Mouse (Mus musculus): ENCODE data around the gene Zscan21. TPM values are rescaled to one million over a fixed set of nuclear protein-coding genes. Genes with fewer than 3 reads are reported as not detected.
A peak's percentile ranks its signal among the peaks of the same experiment; 100 is the strongest.

Zscan21 gene
- polyA plus RNA-seq, 1 experiment from 2014 or later = 105 TPM

GRCm38 (mm10) chr5:138137935-138138549 is 21.3 kb downstream of the Zscan21 start:
- WGBS = 62% methylated on average over 8 of the region's 8 CpGs
- no peak for DNase-seq (ENCODE audit: low spot score)
- Histone ChIP-seq H3K27ac (replicated peaks) (no peak overlapping the region), H3K27me3 (ENCODE audit: low read depth, poor library complexity, severe bottlenecking) (no peaks in the 10 kb centered on the region), H3K4me1 (no peaks in the 10 kb centered on the region), H3K4me3 (no peak overlapping the region), H3K36me3 (peaks cover 60% of the 10 kb centered on the region), H3K9me3 (replicated peaks) (no peaks in the 10 kb centered on the region)

GRCm38 (mm10) chr5:138138585-138138984 is 21.9 kb downstream of the Zscan21 start:
- Histone ChIP-seq H3K9me3 (replicated peaks) (no peaks in the 10 kb centered on the region), H3K27me3 (ENCODE audit: low read depth, poor library complexity, severe bottlenecking) (no peaks in the 10 kb centered on the region), H3K4me3 (no peak overlapping the region), H3K27ac (replicated peaks) (no peak overlapping the region), H3K36me3 (peaks cover 60% of the 10 kb centered on the region), H3K4me1 (no peaks in the 10 kb centered on the region)
- whole genome bisulfite sequencing = 83% methylated on average over 4 of the region's 4 CpGs
- DNase-seq (ENCODE audit: low spot score) = no peak

- Histone ChIP-seq H3K4me1 (peaks cover 13% of the 10 kb centered on the region), H3K4me3 (peak overlapping the region; percentile 88), H3K27me3 (ENCODE audit: low read depth, poor library complexity, severe bottlenecking) (no peaks in the 10 kb centered on the region), H3K9me3 (replicated peaks) (no peaks in the 10 kb centered on the region), H3K27ac (replicated peaks) (peak overlapping the region; percentile 98), H3K36me3 (peaks cover 38% of the 10 kb centered on the region)
- DNase-seq (ENCODE audit: low spot score) = no peak
- WGBS = 88% methylated on average over 3 of the region's 3 CpGs
These were observed 37.7 kb downstream of the Zscan21 start for GRCm38 (mm10) chr5:138154390-138154789.

DNA sequence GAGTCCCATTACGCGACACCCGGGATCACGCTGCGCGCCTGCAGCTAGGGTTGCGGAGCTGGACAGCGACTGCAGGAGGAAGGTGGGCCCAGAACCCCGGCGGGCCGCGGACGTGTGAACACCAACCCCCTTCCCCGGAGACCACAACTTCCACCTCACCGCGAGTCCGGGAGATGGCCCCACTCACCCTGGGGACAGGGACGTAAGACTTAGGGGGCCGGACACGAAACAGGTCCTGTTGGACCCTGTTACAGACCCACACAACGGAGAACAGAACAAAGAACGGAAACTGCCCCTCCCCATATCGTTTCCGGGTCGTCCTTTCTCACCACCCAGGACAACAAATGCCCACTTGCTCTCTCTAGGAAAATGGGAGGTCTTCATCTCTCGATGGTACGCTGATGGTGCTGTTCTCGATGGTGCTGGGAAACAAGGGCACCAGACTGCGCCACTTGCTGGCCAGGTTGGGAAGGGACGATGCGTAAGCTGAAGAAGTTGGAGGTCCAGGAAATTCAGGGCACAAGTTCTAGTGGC is 38.8 kb downstream of the Zscan21 start, which contains the start of gene Zfp113:
Gene Zfp113, minus strand, starts transcription at position 302 of the 534 bp plus-strand sequence.
- peak; percentile 89 for DNase-seq (ENCODE audit: low spot score)
- under 1% methylated on average over 31 of the region's 31 CpGs for WGBS

DNA sequence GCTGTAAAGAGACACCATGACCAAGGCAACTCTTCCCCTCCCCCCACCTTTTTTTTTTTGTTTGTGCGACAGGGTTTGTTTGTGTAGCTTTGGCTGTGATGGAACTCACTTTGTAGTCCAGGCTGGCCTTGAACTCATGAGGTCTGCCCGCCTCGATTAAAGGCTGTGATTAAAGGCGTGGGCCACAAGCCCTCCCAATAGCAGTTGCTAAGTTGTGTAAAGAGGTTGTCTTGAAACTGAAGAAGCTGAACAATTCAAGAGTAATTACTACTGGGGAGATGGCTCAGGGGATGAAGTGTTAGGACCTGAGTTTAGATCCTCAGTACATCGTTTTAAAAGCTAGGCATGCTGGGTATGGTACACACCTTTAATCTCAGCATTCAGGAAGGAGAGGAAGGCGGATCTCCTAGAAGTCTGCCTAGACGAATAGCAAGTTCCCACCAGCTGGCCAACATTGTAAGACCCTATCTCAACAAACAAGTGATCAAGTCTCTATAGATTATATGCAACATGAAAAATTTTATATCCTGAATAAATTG is 43.6 kb downstream of the Zscan21 start:
- no peak for DNase-seq (ENCODE audit: low spot score)
- Histone ChIP-seq H3K4me1 (peaks cover 19% of the 10 kb centered on the region), H3K27me3 (ENCODE audit: low read depth, poor library complexity, severe bottlenecking) (no peaks in the 10 kb centered on the region), H3K27ac (replicated peaks) (peak overlapping the region; percentile 91), H3K4me3 (peak overlapping the region; percentile 77), H3K36me3 (peaks cover 33% of the 10 kb centered on the region), H3K9me3 (replicated peaks) (no peaks in the 10 kb centered on the region)
- 68% methylated on average over 7 of the region's 7 CpGs for WGBS

More for the DNA sequence above, 38.8 kb downstream of the Zscan21 start, which contains the start of gene Zfp113:
- no peaks in the 10 kb centered on the region for H3K27me3 ChIP-seq (ENCODE audit: low read depth, poor library complexity, severe bottlenecking)
- peak within 1 kb of the TSS; percentile 88 for H3K4me3 ChIP-seq
- peaks cover 33% of the 10 kb centered on the region for H3K36me3 ChIP-seq
- H3K9me3 ChIP-seq (replicated peaks) = no peaks in the 10 kb centered on the region
- peaks cover 17% of the 10 kb centered on the region for H3K4me1 ChIP-seq
- peak within 1 kb of the TSS; percentile 98 for H3K27ac ChIP-seq (replicated peaks)

GRCm38 (mm10) chr5:138160842-138161665 is 44.4 kb downstream of the Zscan21 start, which contains the start of gene Cops6:
TSS of gene Cops6 (plus strand) at chr5:138161071.
- Histone ChIP-seq H3K4me3 (peak within 1 kb of the TSS; percentile 77), H3K27ac (replicated peaks) (peak within 1 kb of the TSS; percentile 91), H3K9me3 (replicated peaks) (no peaks in the 10 kb centered on the region), H3K4me1 (peaks cover 19% of the 10 kb centered on the region), H3K27me3 (ENCODE audit: low read depth, poor library complexity, severe bottlenecking) (no peaks in the 10 kb centered on the region), H3K36me3 (peaks cover 41% of the 10 kb centered on the region)
- DNase-seq (ENCODE audit: low spot score) = peak; percentile 95
- WGBS = 2% methylated on average over 42 of the region's 42 CpGs

DNA sequence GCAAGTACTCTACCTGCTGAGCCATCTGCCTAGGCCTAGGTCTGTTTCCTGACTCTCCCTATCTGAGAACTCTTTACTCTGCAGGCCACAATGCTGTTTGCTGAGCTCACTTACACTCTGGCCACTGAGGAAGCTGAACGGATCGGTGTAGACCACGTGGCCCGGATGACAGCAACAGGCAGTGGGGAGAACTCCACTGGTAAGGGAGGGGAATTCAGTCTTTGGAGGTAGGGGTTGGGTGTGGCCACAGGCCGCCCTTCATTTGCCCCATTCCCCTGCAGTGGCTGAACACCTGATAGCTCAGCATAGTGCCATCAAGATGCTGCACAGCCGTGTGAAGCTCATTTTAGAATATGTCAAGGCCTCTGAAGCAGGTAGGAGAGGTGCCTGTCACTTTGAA is 46.3 kb downstream of the Zscan21 start:
- Histone ChIP-seq H3K9me3 (replicated peaks) (no peaks in the 10 kb centered on the region), H3K36me3 (peaks cover 61% of the 10 kb centered on the region), H3K4me1 (peaks cover 19% of the 10 kb centered on the region), H3K27ac (replicated peaks) (no peak overlapping the region), H3K27me3 (ENCODE audit: low read depth, poor library complexity, severe bottlenecking) (no peaks in the 10 kb centered on the region), H3K4me3 (peak overlapping the region; percentile 18; the same call in 1 of the 2 replicates)
- WGBS = 78% methylated on average over 6 of the region's 6 CpGs
- no peak for DNase-seq (ENCODE audit: low spot score)

- Histone ChIP-seq H3K4me1 (peaks cover 19% of the 10 kb centered on the region), H3K4me3 (no peak overlapping the region; the same call in 1 of the 2 replicates), H3K36me3 (peaks cover 67% of the 10 kb centered on the region), H3K9me3 (replicated peaks) (no peaks in the 10 kb centered on the region), H3K27ac (replicated peaks) (no peak overlapping the region), H3K27me3 (ENCODE audit: low read depth, poor library complexity, severe bottlenecking) (no peaks in the 10 kb centered on the region)
- WGBS = 75% methylated on average over 10 of the region's 10 CpGs
- no peak for DNase-seq (ENCODE audit: low spot score)
These were observed 46.9 kb downstream of the Zscan21 start for GRCm38 (mm10) chr5:138163610-138164009.

DNA sequence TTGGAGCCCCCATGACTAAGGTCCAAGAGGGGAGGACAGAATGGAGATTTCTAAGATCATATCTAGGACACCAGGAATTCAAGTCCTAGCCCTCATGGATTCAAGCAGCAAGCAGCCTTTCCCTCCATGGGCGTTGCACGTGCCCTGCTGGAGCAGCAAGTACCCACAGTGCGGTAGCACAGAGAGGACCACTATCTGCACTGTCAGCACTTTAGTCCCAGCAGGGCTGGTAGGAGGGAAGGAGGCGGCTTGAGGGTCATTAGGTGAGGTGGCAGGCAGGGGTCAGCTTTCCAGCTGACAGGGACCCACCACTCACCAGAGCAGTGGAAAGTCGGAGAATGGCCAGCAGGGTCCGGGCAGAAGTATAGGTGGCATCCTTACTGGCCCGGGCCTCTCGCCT is 48.9 kb downstream of the Zscan21 start:
- H3K4me3 ChIP-seq = peak overlapping the region; percentile 23; the same call in 1 of the 2 replicates
- no peaks in the 10 kb centered on the region for H3K27me3 ChIP-seq (ENCODE audit: low read depth, poor library complexity, severe bottlenecking)
- H3K4me1 ChIP-seq = peaks cover 27% of the 10 kb centered on the region
- no peak for DNase-seq (ENCODE audit: low spot score)
- H3K27ac ChIP-seq (replicated peaks) = no peak overlapping the region
- H3K9me3 ChIP-seq (replicated peaks) = no peaks in the 10 kb centered on the region
- peaks cover 83% of the 10 kb centered on the region for H3K36me3 ChIP-seq
- 83% methylated on average over 8 of the region's 8 CpGs for WGBS

DNA sequence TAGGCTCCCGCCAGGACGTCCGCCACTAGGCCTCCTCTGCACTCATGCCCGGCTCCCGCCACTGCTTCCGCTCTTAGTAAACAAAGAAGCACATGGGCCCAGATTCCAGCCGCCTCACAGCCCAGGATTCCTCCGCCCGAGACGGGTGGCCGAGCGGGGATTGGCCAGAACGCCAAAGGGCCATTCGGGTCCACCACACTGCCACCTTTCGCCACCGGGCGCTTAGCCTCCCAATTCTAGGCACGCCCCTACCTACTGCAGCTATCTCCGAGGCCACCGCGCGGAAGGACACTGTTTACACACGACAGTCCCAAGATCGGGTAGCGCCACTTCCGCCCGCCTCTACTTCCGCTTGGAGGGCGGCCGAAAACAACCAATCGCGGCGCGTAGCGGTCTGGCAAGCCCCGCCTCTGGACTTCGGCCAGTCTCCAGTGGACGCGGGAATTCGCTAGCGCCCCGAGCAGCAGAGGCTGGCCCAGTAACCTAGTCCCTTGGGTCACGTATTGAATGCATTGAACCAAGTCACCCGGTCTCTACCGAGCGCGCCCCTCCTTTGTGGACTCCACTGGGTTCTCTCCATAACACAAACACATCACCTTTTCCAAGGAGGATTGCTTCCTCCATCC is 54.3 kb downstream of the Zscan21 start:
- Histone ChIP-seq H3K4me1 (peaks cover 32% of the 10 kb centered on the region), H3K9me3 (replicated peaks) (no peaks in the 10 kb centered on the region), H3K27me3 (ENCODE audit: low read depth, poor library complexity, severe bottlenecking) (no peaks in the 10 kb centered on the region), H3K36me3 (peaks cover 75% of the 10 kb centered on the region), H3K27ac (replicated peaks) (peak overlapping the region; percentile 96), H3K4me3 (peak overlapping the region; percentile 77)
- DNase-seq (ENCODE audit: low spot score) = peak; percentile 97
- under 1% methylated on average over 47 of the region's 47 CpGs for WGBS

DNA sequence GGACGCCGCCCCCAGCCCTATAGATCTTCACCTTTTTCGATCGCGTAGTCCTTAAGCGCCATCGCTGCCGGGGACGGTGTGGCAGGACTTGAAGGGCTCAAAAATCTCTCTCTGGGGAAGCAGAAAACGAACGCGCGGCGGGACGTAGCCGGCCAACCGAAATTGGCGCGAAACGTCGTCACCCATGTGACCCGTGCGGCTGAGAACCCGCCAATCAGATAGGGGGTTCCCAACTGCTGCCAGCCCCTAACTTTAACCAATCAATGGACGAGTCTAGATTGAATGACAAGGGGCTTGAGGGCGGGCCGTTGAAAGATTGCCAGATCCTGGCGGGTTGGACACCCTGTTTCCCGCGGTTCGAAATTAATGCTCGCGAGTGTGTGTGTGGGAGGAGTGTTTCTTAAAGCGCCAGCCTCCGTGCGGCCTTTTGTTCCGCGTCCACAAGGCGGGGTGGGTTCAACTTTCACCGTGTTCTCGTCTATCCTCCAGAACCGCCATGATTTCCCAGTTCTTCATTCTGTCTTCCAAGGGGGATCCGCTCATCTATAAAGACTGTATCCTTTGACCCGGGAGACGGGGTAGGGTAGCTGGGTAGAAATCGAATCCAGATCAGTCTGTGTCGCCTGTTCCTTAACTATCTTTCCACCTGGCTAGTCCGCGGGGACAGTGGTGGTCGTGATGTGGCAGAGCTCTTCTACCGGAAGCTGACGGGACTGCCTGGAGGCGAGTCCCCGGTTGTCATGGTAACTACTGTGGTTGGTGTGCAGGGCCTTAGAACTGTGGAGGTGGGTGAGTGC is 55.2 kb downstream of the Zscan21 start, which contains the start of the genes Ap4m1 and Mcm7:
Gene Ap4m1, plus strand, starts transcription at position 308 of the 797 bp plus-strand sequence.
Gene Mcm7, minus strand, starts transcription at position 728 of the 797 bp plus-strand sequence.
- DNase-seq (ENCODE audit: low spot score) = peak; percentile 94
- under 1% methylated on average over 54 of the region's 54 CpGs for WGBS
- H3K4me3 ChIP-seq = peak within 1 kb of the TSS; percentile 77
- H3K27ac ChIP-seq (replicated peaks) = peak within 1 kb of the TSS; percentile 96
- H3K9me3 ChIP-seq (replicated peaks) = no peaks in the 10 kb centered on the region
- peaks cover 74% of the 10 kb centered on the region for H3K36me3 ChIP-seq
- peaks cover 32% of the 10 kb centered on the region for H3K4me1 ChIP-seq
- H3K27me3 ChIP-seq (ENCODE audit: low read depth, poor library complexity, severe bottlenecking) = no peaks in the 10 kb centered on the region
